Mouse (Mus musculus): ENCODE results near the gene Ihh. TPM values are rescaled to one million over a fixed set of nuclear protein-coding genes. Genes with fewer than 3 reads are reported as not detected.

The Ihh gene
- total RNA-seq, 2 experiments from 2014 or later: 0.13 to 0.20 TPM

DNA sequence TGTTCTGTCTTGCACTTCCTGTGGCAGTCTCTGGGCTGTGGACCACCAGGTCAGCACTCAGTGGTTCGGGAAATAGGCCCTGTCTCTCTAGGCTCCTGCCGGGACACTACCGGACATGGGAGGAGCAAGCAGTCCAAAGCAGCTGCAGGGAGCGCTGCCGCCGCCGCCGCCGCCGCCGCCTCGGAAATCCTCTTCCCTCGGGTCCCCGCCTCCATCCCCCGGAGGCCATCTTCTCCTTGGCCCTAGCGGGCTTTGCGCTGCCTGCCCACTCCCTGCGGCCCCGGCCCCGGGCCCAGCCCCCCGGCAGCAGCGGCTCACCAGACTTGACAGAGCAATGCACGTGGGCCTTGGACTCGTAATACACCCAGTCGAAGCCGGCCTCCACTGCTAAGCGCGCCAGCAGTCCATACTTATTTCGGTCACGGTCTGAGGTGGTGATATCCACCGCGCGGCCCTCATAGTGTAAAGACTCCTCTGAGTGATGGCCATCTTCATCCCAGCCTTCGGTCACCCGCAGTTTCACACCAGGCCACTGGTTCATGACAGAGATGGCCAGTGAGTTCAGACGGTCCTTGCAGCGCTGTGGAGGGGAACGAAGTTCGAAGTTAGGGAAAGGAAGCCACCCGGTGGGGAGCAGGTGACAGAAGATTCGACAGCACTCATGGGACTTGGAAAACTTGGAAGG, 3.3 kb downstream of the Ihh start:
- DNase-seq (ENCODE audit: low spot score in 2 of 2): peak; percentile 22 to 42

DNA sequence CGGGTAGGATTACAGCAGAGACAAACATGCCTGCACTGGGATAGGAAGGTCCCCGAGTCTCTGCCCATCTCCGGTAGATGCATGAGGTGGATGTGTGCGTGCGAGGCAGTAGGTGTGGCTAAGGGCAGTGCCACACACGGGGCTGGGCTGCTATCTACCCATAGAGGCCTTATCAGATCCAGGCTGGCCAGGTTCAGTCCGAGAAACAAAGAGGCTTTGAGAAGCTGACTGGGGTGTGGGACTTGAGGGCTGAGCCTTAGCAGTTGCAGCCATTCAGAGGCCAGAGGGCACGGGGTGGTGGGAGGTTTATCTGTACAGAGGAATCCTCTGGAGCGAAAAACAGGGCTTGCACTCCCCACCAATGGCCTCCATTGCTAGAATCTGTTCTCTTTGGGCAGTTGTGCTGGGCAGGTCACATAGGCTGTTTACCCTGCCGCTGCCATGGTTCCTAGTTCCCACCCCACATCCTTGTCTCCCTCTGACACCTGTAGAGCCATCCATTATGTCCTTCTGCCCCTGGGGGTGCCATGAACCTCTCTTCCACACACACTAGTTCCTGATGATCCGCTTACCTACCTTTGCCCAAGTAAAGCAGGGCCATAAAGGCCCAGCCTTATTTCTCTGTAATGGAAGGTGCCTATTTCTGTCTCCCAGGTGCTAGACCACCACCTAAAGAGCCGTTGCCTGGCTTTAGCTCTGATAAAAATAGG, 9.7 kb downstream of the Ihh start:
- DNase-seq (ENCODE audit: low spot score in 2 of 2): no peak

DNA sequence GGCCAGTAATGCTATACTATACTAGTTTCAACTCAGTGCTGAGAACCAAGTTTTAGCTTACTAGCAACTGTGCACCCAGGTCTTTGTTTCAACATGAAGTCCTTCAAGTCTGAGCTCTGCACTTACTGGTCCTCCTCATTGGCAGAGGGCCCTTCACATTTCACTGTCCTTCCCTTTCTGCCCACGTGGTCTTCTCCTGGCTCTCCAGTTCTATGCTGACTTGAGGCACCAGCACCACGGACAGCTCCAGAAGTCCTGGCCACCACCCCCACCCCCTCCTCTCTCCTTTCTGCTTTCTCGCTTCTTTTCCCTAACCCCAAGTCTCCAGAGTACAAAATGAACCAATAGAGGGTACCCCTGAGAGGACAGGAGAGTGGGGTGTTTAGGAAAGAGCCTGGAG, 11.7 kb downstream of the Ihh start:
- no peak for DNase-seq (ENCODE audit: low spot score in 2 of 2)

DNA sequence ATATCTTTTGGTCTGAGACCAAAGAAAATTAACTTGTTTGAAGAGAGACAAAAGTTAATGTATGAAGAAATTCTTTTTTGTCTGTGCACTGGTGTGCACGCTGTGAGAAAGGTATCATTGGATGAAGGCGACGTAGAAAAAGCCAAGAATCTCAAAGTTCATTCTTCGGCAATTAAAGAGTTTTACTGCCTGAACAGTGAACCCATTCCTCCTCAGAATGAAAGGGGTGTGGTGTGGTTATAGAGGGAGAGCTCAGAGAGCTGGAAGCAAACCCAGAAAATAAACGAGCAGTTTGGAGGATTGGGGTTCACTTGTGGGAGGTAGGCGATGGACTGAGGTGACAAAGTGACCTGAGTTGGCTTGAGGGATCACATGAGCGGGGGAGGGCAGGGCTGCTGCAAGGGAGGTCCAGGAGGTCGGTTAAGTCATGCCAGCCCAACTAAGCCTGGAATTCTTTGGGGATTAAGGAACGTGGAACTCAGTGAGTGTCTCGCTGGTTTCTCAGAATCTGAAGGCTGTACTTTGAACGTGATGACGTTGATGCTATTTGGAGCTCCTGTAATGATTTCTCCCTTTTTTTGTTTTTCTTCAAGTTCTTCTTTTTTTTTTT, 15.1 kb downstream of the Ihh start:
- no peak for DNase-seq (ENCODE audit: low spot score in 2 of 2)

DNA sequence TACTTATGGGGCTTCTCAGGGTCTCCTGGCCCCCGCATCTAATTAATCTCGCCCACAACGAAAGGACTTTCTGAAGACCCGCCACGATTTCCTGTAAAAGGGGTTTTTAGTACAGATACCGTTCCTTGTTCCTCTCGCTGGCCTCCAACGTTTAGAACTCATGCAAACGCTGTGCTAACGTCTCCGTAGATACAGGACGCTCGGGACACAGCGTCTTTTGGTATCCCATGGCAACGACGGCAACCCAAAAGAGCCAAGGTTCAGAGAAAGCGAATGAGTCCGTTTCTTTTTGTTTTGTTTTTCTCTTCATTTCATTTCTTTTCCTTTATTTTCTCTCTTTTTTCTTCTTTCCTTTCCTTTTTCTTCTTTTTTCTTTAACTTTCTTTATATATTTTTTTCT, 16.1 kb downstream of the Ihh start, which contains the start of gene Cfap65:
Gene Cfap65, minus strand, starts transcription at position 198 of the 400 bp plus-strand sequence.
- peak in 1 of 2 experiments; percentile 23 for DNase-seq (ENCODE audit: low spot score in 2 of 2)

DNA sequence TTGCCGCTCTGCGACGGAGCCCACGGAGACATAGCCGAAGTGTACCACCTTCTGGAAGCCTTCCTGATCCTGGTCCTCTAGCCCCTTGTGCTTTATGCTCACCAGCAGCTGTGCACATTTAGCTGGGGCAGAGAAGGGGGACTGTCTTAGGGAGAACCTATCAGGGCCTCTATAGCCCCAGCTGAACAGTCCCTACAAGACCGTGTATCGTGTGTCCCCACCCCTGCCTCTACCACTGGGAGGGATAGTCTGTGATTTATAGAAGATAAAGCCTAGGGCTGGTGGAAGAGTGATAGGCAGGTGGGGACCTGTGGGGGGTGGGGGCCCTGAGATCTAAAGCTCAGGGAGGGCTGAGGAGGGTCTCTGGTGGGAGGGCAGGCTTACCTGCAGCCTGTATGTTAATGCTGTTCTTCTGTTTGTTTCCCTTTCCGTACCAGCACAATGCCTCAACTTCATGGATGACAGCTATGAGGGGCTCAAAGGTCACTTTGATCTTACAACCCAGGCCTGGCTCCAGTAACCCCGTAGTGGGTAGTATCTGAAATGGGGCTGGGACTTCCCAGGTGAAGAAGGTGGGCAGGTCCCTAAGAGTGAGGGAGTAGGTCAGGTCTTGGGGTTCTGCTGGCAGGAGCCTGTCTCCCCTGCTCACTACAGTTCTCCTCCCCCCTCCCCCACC, 23.7 kb downstream of the Ihh start:
- no peak for DNase-seq (ENCODE audit: low spot score in 2 of 2)

DNA sequence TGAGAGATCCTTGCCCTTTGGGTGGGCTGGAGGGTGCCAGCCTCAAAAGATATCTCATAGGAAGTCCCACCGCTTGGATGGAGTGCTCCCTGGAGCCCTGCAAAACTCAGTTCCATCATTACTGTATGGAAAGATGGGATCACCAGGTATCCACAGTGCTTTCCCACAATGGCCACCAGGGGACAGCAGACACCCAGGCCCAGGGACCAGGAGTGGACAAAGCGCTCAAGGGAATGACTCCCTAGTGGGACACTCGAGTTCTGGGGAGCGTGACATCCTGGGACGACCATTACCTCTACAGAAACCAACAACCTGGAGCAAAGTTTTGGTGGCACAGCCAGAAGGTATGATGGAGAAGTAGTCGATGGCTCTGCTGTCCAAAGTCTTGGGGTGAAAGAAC, 24.8 kb downstream of the Ihh start:
- DNase-seq (ENCODE audit: low spot score in 2 of 2): peak; percentile 50 to 54

DNA sequence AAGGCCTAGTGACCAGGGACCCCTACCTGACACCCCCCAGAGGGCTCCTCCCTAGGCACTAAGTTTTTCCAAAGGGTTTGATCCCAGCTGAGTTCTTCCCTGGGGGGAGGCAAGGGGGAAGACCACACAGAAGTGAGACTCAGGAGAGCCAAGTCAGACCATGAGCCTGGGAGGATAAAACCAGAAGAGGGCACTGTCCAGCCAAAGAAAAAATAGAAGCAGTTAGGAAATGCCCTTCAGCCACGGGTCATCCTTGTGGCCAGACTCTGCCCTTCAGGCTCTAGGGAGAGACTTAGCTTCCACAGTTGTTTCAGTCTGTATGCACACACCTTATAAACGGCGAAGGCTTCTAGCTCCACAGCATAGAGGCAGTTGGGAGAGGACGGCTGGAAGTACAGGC, 27.0 kb downstream of the Ihh start:
- DNase-seq (ENCODE audit: low spot score in 2 of 2): no peak

DNA sequence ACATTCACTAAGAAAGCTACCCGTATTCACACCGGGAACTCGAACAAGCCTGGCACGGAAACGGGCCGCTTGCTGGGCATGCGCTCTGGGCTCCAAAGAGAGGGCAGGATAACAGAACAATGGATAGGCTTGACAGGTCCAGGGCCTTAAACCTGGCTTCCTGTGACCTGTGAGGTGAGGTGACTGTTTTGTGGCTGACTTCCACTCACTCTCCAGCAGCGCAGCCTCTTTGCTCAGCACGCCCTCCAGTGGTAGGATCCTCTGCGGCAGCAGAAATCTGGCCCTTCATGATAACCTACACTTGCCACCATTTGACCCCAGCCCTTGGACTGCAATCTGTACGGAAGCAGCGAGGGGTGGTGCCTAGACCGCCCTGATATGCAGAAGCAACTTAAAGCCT, 35.8 kb downstream of the Ihh start:
- DNase-seq (ENCODE audit: low spot score in 2 of 2): no peak

DNA sequence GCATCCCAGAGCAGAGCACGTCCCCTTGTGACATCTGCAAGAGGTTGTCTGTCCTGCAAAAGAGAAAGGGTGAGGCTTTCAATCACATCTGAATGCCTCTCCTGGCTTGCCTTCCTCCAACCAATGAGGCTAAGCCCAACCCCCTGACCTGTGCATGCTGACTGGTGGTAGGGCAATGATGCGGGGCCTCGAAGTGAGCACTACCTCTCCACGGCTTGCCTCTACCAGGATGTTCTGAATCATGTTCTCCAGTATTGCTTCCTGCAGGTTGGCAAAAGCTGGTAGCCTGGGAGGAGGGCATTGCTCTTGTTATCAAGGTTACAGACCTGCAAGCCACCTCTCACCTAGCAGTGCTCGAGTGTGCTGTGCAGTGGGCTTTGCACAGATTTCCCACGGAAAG, 49.3 kb downstream of the Ihh start:
- DNase-seq (ENCODE audit: low spot score in 2 of 2): no peak

DNA sequence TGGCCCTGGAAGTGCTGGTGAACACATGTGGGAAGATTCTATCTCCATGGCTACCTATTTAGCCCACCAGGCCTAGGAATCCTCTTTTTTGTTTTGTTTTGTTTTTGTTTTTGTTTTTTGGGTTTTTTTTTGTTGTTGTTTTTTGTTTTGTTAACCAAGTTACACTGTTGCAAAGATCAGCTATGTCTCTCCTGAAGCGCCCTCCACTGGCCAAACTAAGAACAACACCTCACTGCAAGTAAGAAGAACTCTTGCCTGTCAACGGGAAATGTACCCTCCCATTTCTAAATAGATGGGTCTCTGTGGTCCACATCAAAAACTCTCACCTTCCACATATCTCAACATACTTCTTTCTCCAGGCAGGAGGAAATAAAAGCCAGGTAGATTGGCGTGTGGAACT, 49.8 kb downstream of the Ihh start:
- DNase-seq (ENCODE audit: low spot score in 2 of 2): peak; percentile 58 to 72

DNA sequence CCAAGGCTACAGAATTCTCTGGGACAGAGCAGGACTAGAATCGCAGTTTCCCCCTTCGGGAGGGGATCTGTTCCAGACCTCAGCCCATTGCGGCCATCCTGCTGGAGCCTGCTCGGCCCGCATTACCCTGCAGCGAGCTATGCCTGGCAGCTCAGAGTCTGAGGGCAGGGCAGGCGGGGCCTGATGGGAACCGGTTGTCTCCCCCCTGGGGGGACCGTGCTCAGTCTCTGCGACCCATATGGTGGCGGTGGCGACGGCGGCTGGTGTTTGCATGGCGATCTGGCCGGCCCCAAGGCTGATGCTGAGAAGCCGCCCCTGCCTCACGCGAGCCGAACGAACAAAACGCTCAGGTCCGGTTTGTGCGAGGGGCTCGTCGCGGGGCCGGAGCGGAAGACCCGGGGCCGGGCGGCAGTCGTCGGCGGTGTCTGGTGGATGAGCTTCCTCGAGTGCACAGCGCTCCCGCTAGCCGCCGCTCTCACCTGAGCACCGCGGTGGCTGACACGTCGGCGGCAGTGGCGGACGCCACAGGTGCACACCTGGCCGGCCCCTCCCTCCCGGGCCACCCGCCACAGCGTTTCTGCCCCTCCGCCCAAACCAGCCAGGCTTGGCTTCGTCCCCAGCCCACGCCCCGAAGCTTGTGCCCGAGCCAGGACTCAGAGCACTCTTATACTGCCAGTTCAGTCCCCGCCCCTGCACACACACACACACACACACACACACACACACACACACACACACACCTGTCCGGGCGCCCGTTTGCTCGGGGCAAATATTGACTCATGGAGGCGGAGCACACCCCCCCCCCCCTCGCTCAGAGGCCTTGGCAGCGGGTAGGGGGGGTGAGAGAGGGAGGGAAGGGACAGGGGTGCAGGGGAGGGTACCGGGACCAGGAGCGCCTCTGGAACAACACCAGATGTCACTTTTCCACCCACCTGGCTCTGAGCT, 50.9 kb downstream of the Ihh start:
- DNase-seq (ENCODE audit: low spot score in 2 of 2): no peak

DNA sequence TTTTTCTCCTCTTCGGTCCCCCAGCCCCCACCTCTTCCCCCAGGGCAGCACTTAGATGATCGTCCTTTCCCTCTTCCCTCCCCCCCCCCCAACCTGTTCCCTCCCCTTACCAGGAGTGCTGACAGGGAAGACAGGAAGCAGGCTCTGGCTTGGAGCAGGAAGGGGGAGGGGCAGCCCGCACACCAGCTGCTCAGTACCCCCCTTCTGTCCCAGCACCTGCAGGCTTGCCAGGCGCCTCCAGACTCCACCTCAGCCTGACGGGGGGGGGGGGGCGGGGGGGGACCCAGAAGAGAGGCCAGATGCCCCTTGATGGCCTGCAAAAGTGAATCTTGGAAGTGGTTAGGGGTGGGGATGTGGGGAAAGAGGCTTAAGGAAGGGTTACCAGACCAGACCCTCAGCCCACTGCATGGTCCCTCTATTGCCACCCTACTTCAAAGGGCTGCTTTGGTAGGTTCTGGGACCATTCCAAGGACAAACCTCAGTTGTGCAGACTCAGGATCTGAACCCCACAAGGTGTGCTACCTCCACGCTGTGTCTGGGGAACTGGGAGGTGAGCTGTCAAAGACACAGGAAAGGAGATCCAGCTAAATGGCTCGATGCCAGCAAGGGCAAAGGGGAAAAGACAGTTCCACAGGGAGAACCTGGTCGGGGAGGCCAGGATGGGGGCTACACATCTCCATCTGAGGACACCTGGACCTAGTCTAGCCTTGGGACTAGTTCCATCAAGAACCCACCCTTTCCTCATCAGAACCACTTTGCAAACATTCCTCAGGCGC, 52.6 kb downstream of the Ihh start:
- no peak for DNase-seq (ENCODE audit: low spot score in 2 of 2)

DNA sequence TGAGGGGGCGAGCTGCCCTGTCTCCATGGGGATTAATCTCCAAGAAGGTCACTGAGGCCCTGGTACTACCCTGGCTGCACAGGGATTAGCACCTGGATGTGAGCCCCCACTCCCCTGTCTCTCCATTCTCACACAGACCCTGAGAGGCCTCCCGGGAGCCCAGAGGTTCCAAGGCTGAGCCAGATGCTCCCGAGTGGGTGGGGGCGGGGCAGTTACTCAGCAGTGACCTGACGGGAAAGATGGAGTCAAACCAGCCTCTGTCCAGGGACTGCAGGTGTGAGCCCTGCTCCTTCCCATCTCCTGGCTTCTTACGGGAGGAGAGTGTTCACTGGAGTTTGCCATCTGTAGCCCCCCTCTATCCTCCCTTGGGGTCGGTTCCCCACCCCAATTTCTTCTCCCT, 53.5 kb downstream of the Ihh start:
- DNase-seq (ENCODE audit: low spot score in 2 of 2): no peak

Small RNAs within 50 kb of the gene (microRNA-seq; reads per million reads assigned to microRNA genes)
- 76,474 to 78,381 reads per million in 2 experiments for gene Mir375 (ENCODE audit: borderline number of aligned reads in 2 of 2)

Other genes with a start within 250 kb of the Ihh start
- gene Cyp27a1, start 238.1 kb downstream of the Ihh start, total RNA-seq (2021): 10 to 100 TPM; 12.0 to 25.3 TPM
- under 1 TPM; 0.17 to 0.26 TPM for gene Prkag3, start 202.5 kb downstream of the Ihh start, total RNA-seq (2021)
- gene Wnt6, start 179.8 kb downstream of the Ihh start, total RNA-seq (2021): 1 to 10 TPM; 2.8 to 2.9 TPM
- 1 to 10 TPM in 1 of 2 experiments, under 1 TPM in 1; 0.20 to 1.7 TPM for gene Wnt10a, start 160.2 kb downstream of the Ihh start, total RNA-seq (2021)
- gene Cdk5r2, start 96.7 kb downstream of the Ihh start, total RNA-seq (2021): 1 to 10 TPM; 4.1 to 4.8 TPM
- gene Fev, start 66.3 kb downstream of the Ihh start, total RNA-seq (2021): 1 to 10 TPM in 1 of 2 experiments, under 1 TPM in 1; 0.96 to 1.2 TPM
- gene Cryba2, start 58.5 kb downstream of the Ihh start, total RNA-seq (2021): under 1 TPM; 0.58 to 0.76 TPM
- gene Cfap65, start 16.1 kb downstream of the Ihh start, total RNA-seq (2021): not detected
- 1 to 10 TPM; 6.1 to 7.4 TPM for gene Nhej1, start 173.5 kb upstream of the Ihh start, total RNA-seq (2021)
- under 1 TPM; 0.32 to 0.63 TPM for gene Slc23a3, start 182.2 kb upstream of the Ihh start, total RNA-seq (2021)
- 10 to 100 TPM; 32.3 to 33.2 TPM for gene Cnppd1, start 191.0 kb upstream of the Ihh start, total RNA-seq (2021)
- gene Retreg2, start 191.1 kb upstream of the Ihh start, total RNA-seq (2021): 10 to 100 TPM; 86.5 to 95.1 TPM
- 10 to 100 TPM; 29.4 to 31.8 TPM for gene Zfand2b, start 217.0 kb upstream of the Ihh start, total RNA-seq (2021)
- 10 to 100 TPM; 23.1 to 23.3 TPM for gene Abcb6, start 228.7 kb upstream of the Ihh start, total RNA-seq (2021)
- gene Ankzf1, start 240.5 kb upstream of the Ihh start, total RNA-seq (2021): 10 to 100 TPM; 13.0 to 18.5 TPM
- 10 to 100 TPM; 38.0 to 42.7 TPM for gene Atg9a, start 240.5 kb upstream of the Ihh start, total RNA-seq (2021)

All from adrenal gland, adult 18-20 months (tissue).